Mouse (Mus musculus) testis, adult 2 months (tissue): Measurements from ENCODE around the gene 6820408C15Rik. TPM values are rescaled to one million over a fixed set of nuclear protein-coding genes. Genes with fewer than 3 reads are reported as not detected.
A peak's percentile ranks its signal among the peaks of the same experiment; 100 is the strongest.

Experiments used
- H3K27ac ChIP-seq: fragments of 200-500 bp; 2 replicates; pipeline ENCODE4 v1.5.1; 2012; ENCODE audit warnings: low read depth, low read length; ENCODE audit not compliant: control insufficient read depth, insufficient read depth
- H3K27me3 ChIP-seq: fragments of 200-500 bp; 2 replicates; pipeline ENCODE4 v1.6.1; 2012; ENCODE audit warnings: mild to moderate bottlenecking, low read length, moderate library complexity; ENCODE audit not compliant: control insufficient read depth, insufficient read depth
- H3K36me3 ChIP-seq: fragments of 200-500 bp; 2 replicates; pipeline ENCODE4 v1.6.1; 2012; ENCODE audit warnings: mild to moderate bottlenecking, low read length; ENCODE audit not compliant: control insufficient read depth, insufficient read depth
- H3K4me1 ChIP-seq: fragments of 200-500 bp; 2 replicates; pipeline ENCODE4 v1.6.1; 2012; ENCODE audit warnings: low read length; ENCODE audit not compliant: control insufficient read depth, insufficient read depth
- H3K4me3 ChIP-seq: fragments of 200-500 bp; 2 replicates; pipeline ENCODE4 v1.5.1; 2012; ENCODE audit warnings: low read depth, mild to moderate bottlenecking, low read length, moderate library complexity, mixed read lengths; ENCODE audit not compliant: control insufficient read depth
- CTCF ChIP-seq: fragments of 200-500 bp; IDR thresholded peaks from 2 replicates; pipeline ENCODE4 v1.5.1; 2012; ENCODE audit warnings: low read depth, mild to moderate bottlenecking, inconsistent platforms, low read length, moderate library complexity; ENCODE audit not compliant: control insufficient read depth, insufficient read depth, insufficient replicate concordance
- POLR2A ChIP-seq: fragments of 200-500 bp; IDR thresholded peaks from 2 replicates; pipeline ENCODE4 v1.6.1; 2012; ENCODE audit warnings: low read depth, mild to moderate bottlenecking, inconsistent platforms, low read length, moderate library complexity; ENCODE audit not compliant: control insufficient read depth
- polyA plus RNA-seq: library from polyadenylated mRNA; depleted of rRNA; stranded (reverse); fragments of >200 nt; gene quantifications from 2 replicates; pipeline ENCODE4 v1.2.3, GENCODE M21; 2012

6820408C15Rik gene
- polyA plus RNA-seq, 1 experiment = 54.7 TPM

DNA sequence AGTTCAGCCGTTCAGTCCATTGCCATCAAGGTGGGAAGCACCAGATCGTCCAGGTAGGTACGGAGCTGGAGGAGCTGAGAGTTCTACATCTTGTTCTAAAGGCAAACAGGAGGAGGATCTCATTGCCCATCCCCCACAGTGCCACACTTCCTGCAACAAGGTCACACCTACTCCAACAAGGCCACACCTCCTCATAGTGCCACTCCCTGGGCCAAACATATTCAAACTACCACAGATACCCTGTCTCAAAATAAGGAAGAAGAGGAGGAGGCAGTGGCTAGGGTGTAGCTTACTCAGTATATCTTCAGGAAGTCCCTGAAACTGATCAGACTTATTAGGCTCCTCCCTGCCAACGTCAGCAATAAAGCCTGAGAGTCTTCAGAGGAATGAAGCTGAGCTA, 31.2 kb upstream of the 6820408C15Rik start:
- TF ChIP-seq POLR2A (no peak), CTCF (no peak)
- Histone ChIP-seq H3K4me1 (no peaks in the 10 kb centered on the region), H3K27ac (no peak overlapping the region), H3K36me3 (no peaks in the 10 kb centered on the region), H3K27me3 (no peaks in the 10 kb centered on the region), H3K4me3 (no peak overlapping the region)

DNA sequence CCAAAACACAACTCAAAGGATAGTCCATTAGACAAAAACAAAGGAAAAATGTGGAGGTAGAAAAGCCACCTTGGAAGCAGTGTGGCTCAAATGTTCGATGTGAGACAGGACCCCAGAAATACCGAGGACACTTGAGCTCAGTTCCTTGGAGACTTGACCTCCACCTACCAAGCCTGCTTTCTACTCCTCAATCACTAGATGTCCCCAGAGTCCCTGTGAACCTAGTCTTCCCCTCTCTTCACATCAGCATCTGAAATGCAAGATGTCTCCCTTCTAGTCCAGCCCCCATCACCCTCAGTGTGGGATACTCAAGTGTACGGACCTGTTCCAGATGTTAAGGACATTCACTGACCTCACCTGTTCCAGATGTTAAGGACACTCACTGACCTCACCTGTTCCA, 22.6 kb upstream of the 6820408C15Rik start:
- H3K27me3 ChIP-seq = no peaks in the 10 kb centered on the region
- TF ChIP-seq POLR2A = no peak
- no peak; the same call in 1 of the 2 replicates for TF ChIP-seq CTCF

DNA sequence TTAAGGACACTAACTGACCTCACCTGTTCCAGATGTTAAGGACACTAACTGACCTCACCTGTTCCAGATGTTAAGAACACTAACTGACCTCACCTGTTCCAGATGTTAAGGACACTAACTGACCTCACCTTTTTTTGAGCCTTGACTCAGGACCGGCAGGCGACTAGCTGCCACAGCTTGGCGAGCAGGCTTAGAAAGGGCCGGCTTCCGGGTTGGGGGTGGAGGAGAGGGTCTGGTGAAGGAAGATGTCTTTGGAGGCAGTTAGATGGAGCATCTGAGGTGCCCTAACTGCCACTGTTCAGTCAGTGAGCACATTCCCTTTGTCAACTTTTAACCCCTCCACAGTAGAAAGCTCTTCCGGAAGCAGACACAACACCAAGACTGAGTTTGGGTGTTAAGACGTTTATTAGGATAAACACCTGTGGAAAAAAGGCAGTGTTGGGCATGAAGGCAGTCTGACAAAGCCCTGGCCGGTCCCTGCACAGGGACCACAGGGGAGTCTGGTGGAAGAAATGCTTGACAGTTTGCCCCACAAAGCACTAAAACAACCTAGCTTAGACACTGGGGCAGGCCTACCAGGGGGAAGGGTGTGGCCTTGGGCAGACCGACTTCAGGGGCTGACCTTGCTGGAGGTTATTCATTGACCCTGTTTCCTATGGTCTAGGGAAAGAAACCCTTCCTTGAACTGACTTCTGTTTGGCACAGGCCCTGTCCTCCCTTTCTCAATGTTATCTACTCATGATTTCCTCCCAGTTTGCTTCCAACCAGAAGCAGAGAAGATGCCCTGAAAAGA, 22.0 kb upstream of the 6820408C15Rik start:
- no peak for TF ChIP-seq CTCF
- TF ChIP-seq POLR2A = no peak
- Histone ChIP-seq H3K27me3 (no peaks in the 10 kb centered on the region), H3K36me3 (no peaks in the 10 kb centered on the region), H3K4me1 (peaks cover 29% of the 10 kb centered on the region), H3K4me3 (no peak overlapping the region), H3K27ac (no peak overlapping the region)

More for the DNA sequence above, 22.6 kb upstream of the 6820408C15Rik start:
- H3K27ac ChIP-seq = no peak overlapping the region
- H3K4me1 ChIP-seq = peaks cover 24% of the 10 kb centered on the region
- no peak overlapping the region for H3K4me3 ChIP-seq
- no peaks in the 10 kb centered on the region for H3K36me3 ChIP-seq

DNA sequence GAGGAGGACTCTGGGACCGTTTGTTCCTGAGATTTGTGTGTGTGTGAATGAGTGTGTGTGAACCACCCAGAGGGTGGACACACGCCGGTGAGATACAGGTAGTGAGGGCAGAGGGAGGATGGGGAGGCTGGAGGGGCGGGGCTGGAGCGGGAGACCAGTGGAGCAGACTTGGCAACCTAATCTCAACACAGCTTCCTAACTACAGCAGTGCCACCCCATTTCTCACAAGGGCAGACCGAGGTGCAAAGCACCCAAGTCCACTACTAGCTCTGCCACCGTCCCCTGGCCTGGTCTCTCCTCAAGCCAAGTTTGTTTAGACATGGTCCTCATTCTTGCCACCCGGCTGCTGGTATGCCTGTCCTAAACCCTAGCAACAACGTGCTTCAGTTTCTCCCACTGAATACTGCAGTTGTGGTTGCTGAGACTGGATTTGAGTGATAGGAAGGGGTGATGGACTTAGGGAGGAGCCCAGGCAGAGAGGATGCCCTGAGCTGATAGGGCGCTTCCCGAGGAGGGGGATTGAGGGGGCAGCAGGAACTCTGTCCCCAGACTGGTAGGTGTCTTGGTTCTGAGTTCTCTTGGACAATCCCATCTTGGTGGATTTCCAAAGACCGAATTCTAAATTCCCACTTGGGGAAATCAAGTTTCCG, 20.0 kb upstream of the 6820408C15Rik start:
- Histone ChIP-seq H3K27me3 (no peaks in the 10 kb centered on the region), H3K4me3 (peak overlapping the region; percentile 19), H3K36me3 (no peaks in the 10 kb centered on the region), H3K27ac (peak overlapping the region; percentile 43; the same call in 1 of the 2 replicates), H3K4me1 (peaks cover 38% of the 10 kb centered on the region)
- TF ChIP-seq CTCF (no peak), POLR2A (no peak)

DNA sequence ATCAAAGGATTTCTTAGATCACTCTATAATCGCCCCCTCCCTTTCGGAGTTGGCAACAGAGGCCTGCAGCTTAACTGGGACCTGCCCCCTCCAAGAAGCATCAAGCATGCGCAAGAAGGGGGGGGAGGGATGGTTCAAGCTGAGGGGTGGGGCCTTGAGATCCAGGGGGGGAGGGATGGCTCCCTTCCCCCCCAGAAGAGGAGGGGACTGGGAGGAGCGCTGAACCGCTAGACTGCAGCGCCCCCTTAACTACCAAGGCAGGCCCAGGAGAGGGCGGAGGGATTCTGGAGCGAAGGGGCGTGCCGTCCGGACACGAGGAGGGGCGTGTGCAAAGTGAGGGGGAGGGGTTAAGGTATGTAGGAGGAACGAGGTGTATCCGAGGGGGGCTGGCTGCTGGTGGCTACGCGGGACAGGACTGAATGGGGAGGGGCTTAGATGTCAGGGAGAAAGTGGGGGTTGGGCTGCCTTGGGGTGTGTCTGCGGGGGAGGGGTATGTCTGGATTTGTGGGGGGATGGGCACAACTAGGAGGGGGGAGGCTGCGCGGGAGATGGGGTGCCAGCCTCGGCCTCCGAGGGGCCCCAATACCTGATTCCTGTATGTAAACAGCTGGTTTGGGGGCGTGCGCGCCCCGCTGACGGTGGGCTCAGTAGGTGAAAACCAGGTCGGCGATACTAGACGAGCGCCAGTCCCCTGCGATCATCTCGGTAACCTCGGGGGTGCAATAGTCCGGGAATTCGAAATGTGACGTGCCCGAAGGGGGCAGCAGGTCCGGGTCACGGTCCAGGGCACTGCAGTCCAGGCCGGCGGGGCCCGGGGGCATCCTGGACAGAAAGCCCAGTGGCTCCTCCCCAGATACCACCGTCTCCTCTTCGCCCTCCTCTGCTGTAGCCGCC, 19.0 kb upstream of the 6820408C15Rik start:
- no peaks in the 10 kb centered on the region for H3K27me3 ChIP-seq
- peaks cover 36% of the 10 kb centered on the region for H3K4me1 ChIP-seq
- H3K36me3 ChIP-seq = no peaks in the 10 kb centered on the region
- peak overlapping the region; percentile 93 for H3K27ac ChIP-seq
- peak overlapping the region; percentile 91 for H3K4me3 ChIP-seq
- TF ChIP-seq CTCF = no peak
- peak; percentile 32; the same call in 1 of the 2 replicates for TF ChIP-seq POLR2A

GRCm38 (mm10) chr2:152397004-152397589, 18.3 kb upstream of the 6820408C15Rik start:
- H3K4me3 ChIP-seq = peak overlapping the region; percentile 91
- TF ChIP-seq CTCF (no peak), POLR2A (no peak; the same call in 1 of the 2 replicates)
- H3K4me1 ChIP-seq = peaks cover 34% of the 10 kb centered on the region
- no peaks in the 10 kb centered on the region for H3K27me3 ChIP-seq
- peak overlapping the region; percentile 93 for H3K27ac ChIP-seq
- H3K36me3 ChIP-seq = no peaks in the 10 kb centered on the region
